Mouse (Mus musculus): ENCODE results near the gene Esrp2. TPM values are rescaled to one million over a fixed set of nuclear protein-coding genes. Genes with fewer than 3 reads are reported as not detected.

Esrp2 gene
- polyA plus RNA-seq, 1 experiment from 2014 or later, result 1.3 TPM

DNA sequence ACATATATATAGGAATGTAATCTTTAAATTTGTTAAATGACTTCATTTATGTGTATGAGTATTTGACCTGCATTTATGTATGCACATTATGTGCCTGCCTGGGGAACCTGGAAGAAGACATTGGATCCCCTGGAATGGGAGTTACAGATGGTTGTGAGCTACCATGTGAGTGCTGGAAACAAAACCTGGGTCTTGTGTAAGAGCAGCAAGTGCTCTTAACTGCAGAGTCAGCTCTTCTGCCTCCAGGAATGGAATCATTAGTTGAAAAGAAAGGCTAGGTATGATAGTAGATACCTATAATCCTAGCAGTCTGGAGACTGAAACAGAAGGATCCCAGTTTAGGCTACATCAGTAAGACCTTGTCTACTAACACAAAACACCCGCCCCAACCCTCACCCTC lies 10.7 kb downstream of the Esrp2 start:
- no peak overlapping the region for H3K27ac ChIP-seq (ENCODE audit: low read depth, low read length)
- no peaks in the 10 kb centered on the region for H3K9me3 ChIP-seq (replicated peaks; ENCODE audit: control insufficient read depth, low read length)
- ATAC-seq (replicated peaks; ENCODE audit: insufficient number of reproducible peaks, low FRiP score, low TSS enrichment), result no peak
- H3K4me2 ChIP-seq, result no peak overlapping the region
- H3K4me1 ChIP-seq (ENCODE audit: control insufficient read depth, insufficient read depth, low read length), result no peaks in the 10 kb centered on the region
- peaks cover 10% of the 10 kb centered on the region for H3K36me3 ChIP-seq (ENCODE audit: control insufficient read depth, insufficient read depth, low read length)
- no peaks in the 10 kb centered on the region for H3K27me3 ChIP-seq (ENCODE audit: control insufficient read depth, insufficient read depth, low read length)
- no peak overlapping the region for H3K4me3 ChIP-seq (ENCODE audit: low read depth, low read length)
- 89% methylated on average over 1 of the region's 1 CpGs for WGBS (ENCODE audit: insufficient replicate concordance)
- no peak overlapping the region for H3K9ac ChIP-seq (ENCODE audit: low read depth, low read length)

DNA sequence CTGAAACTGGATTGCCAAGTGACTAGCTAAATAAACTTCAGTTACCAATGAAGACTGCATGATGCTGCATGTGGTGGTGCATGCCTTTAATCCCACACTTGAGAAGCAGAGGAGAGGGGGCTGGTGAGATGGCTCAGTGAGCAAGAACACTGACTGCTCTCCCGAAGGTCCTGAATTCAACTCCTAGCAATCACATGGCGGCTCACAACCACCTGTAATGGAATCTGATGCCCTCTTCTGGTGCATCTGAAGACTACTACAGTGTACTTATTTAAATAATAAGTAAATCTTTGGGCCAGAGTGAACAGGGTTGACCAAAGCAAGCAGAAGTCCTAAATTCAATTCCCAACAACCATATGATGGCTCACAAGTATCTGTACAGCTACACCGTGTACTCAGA lies 13.3 kb downstream of the Esrp2 start:
- WGBS (ENCODE audit: insufficient replicate concordance), result 86% methylated on average over 3 of the region's 3 CpGs
- no peak for ATAC-seq (replicated peaks; ENCODE audit: insufficient number of reproducible peaks, low FRiP score, low TSS enrichment)
- Histone ChIP-seq H3K9ac (ENCODE audit: low read depth, low read length) (no peak overlapping the region), H3K27ac (ENCODE audit: low read depth, low read length) (no peak overlapping the region), H3K27me3 (ENCODE audit: control insufficient read depth, insufficient read depth, low read length) (no peaks in the 10 kb centered on the region), H3K4me1 (ENCODE audit: control insufficient read depth, insufficient read depth, low read length) (no peaks in the 10 kb centered on the region), H3K9me3 (replicated peaks; ENCODE audit: control insufficient read depth, low read length) (no peaks in the 10 kb centered on the region), H3K4me3 (ENCODE audit: low read depth, low read length) (no peak overlapping the region), H3K4me2 (no peak overlapping the region), H3K36me3 (ENCODE audit: control insufficient read depth, insufficient read depth, low read length) (peaks cover 4% of the 10 kb centered on the region; the same call in 1 of the 2 replicates)

DNA sequence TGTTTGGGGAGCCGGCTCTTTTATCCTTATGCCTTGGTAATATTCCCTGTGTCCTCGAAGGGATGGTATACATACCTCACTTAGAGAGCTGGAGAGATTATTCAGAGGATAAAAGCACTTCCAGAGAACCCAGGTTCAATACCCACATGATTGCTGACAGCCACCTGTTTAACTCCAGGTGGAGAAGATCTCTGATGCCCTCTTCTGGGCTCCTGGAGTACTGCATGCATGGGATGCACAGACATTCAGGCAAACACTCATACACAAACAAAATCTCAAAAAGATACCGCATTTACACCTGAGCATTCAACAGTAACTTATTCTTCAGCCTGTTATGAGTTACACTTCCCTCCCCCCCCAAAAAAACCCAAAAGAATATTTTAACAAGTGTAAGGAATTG lies 20.9 kb downstream of the Esrp2 start:
- Histone ChIP-seq H3K9ac (ENCODE audit: low read depth, low read length) (no peak overlapping the region), H3K36me3 (ENCODE audit: control insufficient read depth, insufficient read depth, low read length) (peaks cover 6% of the 10 kb centered on the region), H3K4me2 (no peak overlapping the region), H3K9me3 (replicated peaks; ENCODE audit: control insufficient read depth, low read length) (no peaks in the 10 kb centered on the region), H3K27me3 (ENCODE audit: control insufficient read depth, insufficient read depth, low read length) (no peaks in the 10 kb centered on the region), H3K27ac (ENCODE audit: low read depth, low read length) (no peak overlapping the region), H3K4me1 (ENCODE audit: control insufficient read depth, insufficient read depth, low read length) (no peaks in the 10 kb centered on the region), H3K4me3 (ENCODE audit: low read depth, low read length) (no peak overlapping the region)
- 93% methylated on average over 3 of the region's 3 CpGs for WGBS (ENCODE audit: insufficient replicate concordance)
- no peak for ATAC-seq (replicated peaks; ENCODE audit: insufficient number of reproducible peaks, low FRiP score, low TSS enrichment)

DNA sequence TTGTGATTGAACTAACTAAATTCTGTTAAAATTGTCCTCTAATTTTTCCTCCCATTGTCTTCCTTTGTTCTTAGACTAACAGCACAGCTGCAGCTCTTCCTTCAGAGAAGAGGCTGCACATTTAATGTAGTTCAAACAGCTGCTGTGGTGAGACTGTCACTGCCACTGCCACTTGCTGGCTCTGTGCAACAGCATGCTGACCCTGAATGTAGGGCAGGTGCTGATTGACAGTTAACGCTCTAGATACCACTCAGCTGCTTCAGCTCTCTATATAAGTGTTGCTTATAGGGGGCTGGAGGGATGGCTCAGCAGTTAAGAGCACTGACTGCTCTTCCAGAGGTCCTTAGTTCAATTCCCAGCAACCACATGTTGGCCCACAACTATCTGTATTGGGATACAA lies 24.3 kb downstream of the Esrp2 start:
- Histone ChIP-seq H3K27me3 (ENCODE audit: control insufficient read depth, insufficient read depth, low read length) (no peaks in the 10 kb centered on the region), H3K4me1 (ENCODE audit: control insufficient read depth, insufficient read depth, low read length) (no peaks in the 10 kb centered on the region), H3K4me2 (no peak overlapping the region), H3K9ac (ENCODE audit: low read depth, low read length) (no peak overlapping the region), H3K9me3 (replicated peaks; ENCODE audit: control insufficient read depth, low read length) (no peaks in the 10 kb centered on the region), H3K27ac (ENCODE audit: low read depth, low read length) (no peak overlapping the region), H3K36me3 (ENCODE audit: control insufficient read depth, insufficient read depth, low read length) (peaks cover 18% of the 10 kb centered on the region), H3K4me3 (ENCODE audit: low read depth, low read length) (no peak overlapping the region)
- 82% methylated on average over 1 of the region's 1 CpGs for WGBS (ENCODE audit: insufficient replicate concordance)
- no peak for ATAC-seq (replicated peaks; ENCODE audit: insufficient number of reproducible peaks, low FRiP score, low TSS enrichment)

DNA sequence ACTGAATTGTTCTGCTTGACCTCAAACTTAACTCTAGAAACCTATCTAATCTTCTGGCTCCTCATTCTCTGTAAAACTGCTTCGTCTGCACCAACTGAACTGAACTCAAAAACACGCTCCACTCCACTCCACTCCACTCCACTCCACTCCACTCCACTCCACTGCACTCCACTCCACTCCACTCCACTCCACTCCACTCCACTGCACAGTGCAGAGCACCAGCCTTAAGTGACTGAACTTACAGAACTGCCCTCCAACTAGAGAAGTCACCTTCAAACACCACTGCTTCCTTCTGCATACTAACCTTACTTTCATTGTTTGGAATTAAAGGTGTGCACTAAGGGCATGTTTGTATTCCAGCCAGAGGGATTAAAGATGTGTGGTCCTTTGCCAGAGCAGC lies 24.7 kb downstream of the Esrp2 start:
- no peaks in the 10 kb centered on the region for H3K27me3 ChIP-seq (ENCODE audit: control insufficient read depth, insufficient read depth, low read length)
- WGBS (ENCODE audit: insufficient replicate concordance), result 70% methylated on average over 2 of the region's 2 CpGs
- peaks cover 18% of the 10 kb centered on the region for H3K36me3 ChIP-seq (ENCODE audit: control insufficient read depth, insufficient read depth, low read length)
- no peaks in the 10 kb centered on the region for H3K4me1 ChIP-seq (ENCODE audit: control insufficient read depth, insufficient read depth, low read length)
- 0 out of 2 replicates have a peak overlapping the region, but pooled peaks have one; percentile 22 for H3K27ac ChIP-seq (ENCODE audit: low read depth, low read length)
- H3K4me3 ChIP-seq (ENCODE audit: low read depth, low read length), result no peak overlapping the region
- no peak overlapping the region for H3K4me2 ChIP-seq
- no peak for ATAC-seq (replicated peaks; ENCODE audit: insufficient number of reproducible peaks, low FRiP score, low TSS enrichment)
- H3K9ac ChIP-seq (ENCODE audit: low read depth, low read length), result no peak overlapping the region
- H3K9me3 ChIP-seq (replicated peaks; ENCODE audit: control insufficient read depth, low read length), result no peaks in the 10 kb centered on the region

DNA sequence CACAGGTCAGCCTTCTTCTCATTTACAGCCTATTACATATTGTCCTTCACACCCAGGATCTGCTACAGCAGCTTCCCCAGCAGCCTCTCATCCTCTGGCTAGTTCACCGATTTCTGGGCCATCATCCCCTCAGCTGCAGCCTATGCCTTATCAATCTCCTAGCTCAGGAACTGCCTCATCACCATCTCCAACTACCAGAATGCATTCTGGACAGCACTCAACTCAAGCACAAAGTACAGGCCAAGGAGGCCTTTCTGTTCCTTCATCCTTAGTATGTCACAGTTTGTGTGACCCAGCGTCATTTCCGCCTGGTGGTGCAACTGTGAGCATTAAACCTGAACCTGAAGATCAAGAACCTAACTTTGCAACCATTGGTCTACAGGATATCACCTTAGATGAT lies 28.0 kb downstream of the Esrp2 start:
- H3K27ac ChIP-seq (ENCODE audit: low read depth, low read length), result no peak overlapping the region
- no peaks in the 10 kb centered on the region for H3K27me3 ChIP-seq (ENCODE audit: control insufficient read depth, insufficient read depth, low read length)
- no peak overlapping the region for H3K9ac ChIP-seq (ENCODE audit: low read depth, low read length)
- no peaks in the 10 kb centered on the region for H3K4me1 ChIP-seq (ENCODE audit: control insufficient read depth, insufficient read depth, low read length)
- H3K9me3 ChIP-seq (replicated peaks; ENCODE audit: control insufficient read depth, low read length), result no peaks in the 10 kb centered on the region
- H3K36me3 ChIP-seq (ENCODE audit: control insufficient read depth, insufficient read depth, low read length), result peaks cover 17% of the 10 kb centered on the region
- no peak overlapping the region for H3K4me2 ChIP-seq
- no peak for ATAC-seq (replicated peaks; ENCODE audit: insufficient number of reproducible peaks, low FRiP score, low TSS enrichment)
- no peak overlapping the region for H3K4me3 ChIP-seq (ENCODE audit: low read depth, low read length)
- WGBS (ENCODE audit: insufficient replicate concordance), result 92% methylated on average over 3 of the region's 3 CpGs

DNA sequence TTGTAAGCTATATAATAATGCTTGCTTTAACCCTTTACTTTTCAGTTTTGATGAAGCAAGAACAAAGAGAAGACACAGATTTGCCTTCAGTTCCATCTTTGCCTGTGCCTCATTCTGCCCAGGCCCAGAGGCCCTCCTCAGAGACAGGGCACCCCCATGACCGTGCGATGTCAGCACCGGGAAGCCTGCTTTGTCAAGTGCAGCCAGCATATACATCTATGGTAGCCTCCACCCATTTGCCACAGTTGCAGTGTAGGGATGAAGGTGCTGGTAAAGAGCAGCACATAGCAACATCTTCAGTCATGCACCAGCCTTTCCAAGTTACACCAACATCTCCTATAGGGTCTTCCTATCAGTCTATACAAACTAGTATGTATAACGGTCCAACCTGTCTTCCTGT lies 28.7 kb downstream of the Esrp2 start:
- Histone ChIP-seq H3K9me3 (replicated peaks; ENCODE audit: control insufficient read depth, low read length) (no peaks in the 10 kb centered on the region), H3K27me3 (ENCODE audit: control insufficient read depth, insufficient read depth, low read length) (no peaks in the 10 kb centered on the region), H3K27ac (ENCODE audit: low read depth, low read length) (no peak overlapping the region), H3K4me3 (ENCODE audit: low read depth, low read length) (no peak overlapping the region), H3K9ac (ENCODE audit: low read depth, low read length) (no peak overlapping the region), H3K4me2 (no peak overlapping the region), H3K36me3 (ENCODE audit: control insufficient read depth, insufficient read depth, low read length) (peaks cover 17% of the 10 kb centered on the region), H3K4me1 (ENCODE audit: control insufficient read depth, insufficient read depth, low read length) (no peaks in the 10 kb centered on the region)
- WGBS (ENCODE audit: insufficient replicate concordance), result 97% methylated on average over 4 of the region's 4 CpGs
- no peak for ATAC-seq (replicated peaks; ENCODE audit: insufficient number of reproducible peaks, low FRiP score, low TSS enrichment)

DNA sequence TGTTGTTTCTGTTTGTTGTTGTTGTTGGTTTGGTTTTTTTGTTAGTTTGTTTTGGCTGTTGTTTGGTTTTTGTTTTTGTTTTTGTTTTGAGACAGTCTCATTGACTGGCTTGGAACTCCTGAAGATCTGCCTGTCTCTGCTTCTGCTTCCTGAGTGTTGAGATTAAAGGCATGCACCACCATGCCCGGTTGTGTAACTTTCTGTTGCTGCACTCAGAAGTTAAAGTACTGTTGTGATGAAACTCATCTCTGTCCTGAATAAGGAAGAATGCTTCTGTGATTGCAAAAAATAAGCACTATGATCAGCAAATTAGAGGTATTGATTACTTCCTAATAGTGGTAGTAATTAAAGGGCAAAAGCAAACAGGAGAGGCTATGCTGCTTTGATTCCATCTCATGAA lies 30.6 kb downstream of the Esrp2 start:
- Histone ChIP-seq H3K36me3 (ENCODE audit: control insufficient read depth, insufficient read depth, low read length) (peaks cover 17% of the 10 kb centered on the region), H3K27me3 (ENCODE audit: control insufficient read depth, insufficient read depth, low read length) (no peaks in the 10 kb centered on the region), H3K27ac (ENCODE audit: low read depth, low read length) (no peak overlapping the region), H3K9me3 (replicated peaks; ENCODE audit: control insufficient read depth, low read length) (no peaks in the 10 kb centered on the region), H3K4me1 (ENCODE audit: control insufficient read depth, insufficient read depth, low read length) (no peaks in the 10 kb centered on the region), H3K9ac (ENCODE audit: low read depth, low read length) (no peak overlapping the region), H3K4me3 (ENCODE audit: low read depth, low read length) (no peak overlapping the region), H3K4me2 (no peak overlapping the region)
- ATAC-seq (replicated peaks; ENCODE audit: insufficient number of reproducible peaks, low FRiP score, low TSS enrichment), result no peak
- 76% methylated on average over 1 of the region's 1 CpGs for WGBS (ENCODE audit: insufficient replicate concordance)

DNA sequence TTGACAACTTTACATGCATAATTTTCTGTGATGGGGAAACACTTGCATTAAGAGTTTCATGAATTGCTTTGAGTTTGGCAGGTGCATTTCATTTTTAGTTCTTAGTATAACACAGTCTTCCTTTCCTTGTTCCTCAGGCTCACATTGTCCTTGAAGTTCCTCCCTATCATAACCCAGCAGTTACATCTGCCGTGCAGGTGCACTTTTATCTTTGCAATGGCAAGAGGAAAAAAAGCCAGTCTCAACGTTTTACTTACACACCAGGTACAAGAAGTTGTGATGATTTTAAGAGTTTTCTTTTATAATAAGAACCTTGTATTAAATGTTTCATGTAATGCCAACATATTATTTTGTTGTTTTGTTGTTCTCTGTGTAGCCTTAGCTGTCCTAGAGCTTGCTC lies 32.9 kb downstream of the Esrp2 start:
- Histone ChIP-seq H3K27ac (ENCODE audit: low read depth, low read length) (no peak overlapping the region), H3K4me3 (ENCODE audit: low read depth, low read length) (no peak overlapping the region), H3K9me3 (replicated peaks; ENCODE audit: control insufficient read depth, low read length) (no peaks in the 10 kb centered on the region), H3K4me1 (ENCODE audit: control insufficient read depth, insufficient read depth, low read length) (no peaks in the 10 kb centered on the region), H3K4me2 (no peak overlapping the region), H3K36me3 (ENCODE audit: control insufficient read depth, insufficient read depth, low read length) (peaks cover 17% of the 10 kb centered on the region), H3K9ac (ENCODE audit: low read depth, low read length) (no peak overlapping the region), H3K27me3 (ENCODE audit: control insufficient read depth, insufficient read depth, low read length) (no peaks in the 10 kb centered on the region)
- no peak for ATAC-seq (replicated peaks; ENCODE audit: insufficient number of reproducible peaks, low FRiP score, low TSS enrichment)
- 73% methylated on average over 2 of the region's 2 CpGs for WGBS (ENCODE audit: insufficient replicate concordance)

Measured in heart, embryonic 11.5 days (tissue).